9 mouse cellular contexts compared by ENCODE assay signal in the genomic region with DNA sequence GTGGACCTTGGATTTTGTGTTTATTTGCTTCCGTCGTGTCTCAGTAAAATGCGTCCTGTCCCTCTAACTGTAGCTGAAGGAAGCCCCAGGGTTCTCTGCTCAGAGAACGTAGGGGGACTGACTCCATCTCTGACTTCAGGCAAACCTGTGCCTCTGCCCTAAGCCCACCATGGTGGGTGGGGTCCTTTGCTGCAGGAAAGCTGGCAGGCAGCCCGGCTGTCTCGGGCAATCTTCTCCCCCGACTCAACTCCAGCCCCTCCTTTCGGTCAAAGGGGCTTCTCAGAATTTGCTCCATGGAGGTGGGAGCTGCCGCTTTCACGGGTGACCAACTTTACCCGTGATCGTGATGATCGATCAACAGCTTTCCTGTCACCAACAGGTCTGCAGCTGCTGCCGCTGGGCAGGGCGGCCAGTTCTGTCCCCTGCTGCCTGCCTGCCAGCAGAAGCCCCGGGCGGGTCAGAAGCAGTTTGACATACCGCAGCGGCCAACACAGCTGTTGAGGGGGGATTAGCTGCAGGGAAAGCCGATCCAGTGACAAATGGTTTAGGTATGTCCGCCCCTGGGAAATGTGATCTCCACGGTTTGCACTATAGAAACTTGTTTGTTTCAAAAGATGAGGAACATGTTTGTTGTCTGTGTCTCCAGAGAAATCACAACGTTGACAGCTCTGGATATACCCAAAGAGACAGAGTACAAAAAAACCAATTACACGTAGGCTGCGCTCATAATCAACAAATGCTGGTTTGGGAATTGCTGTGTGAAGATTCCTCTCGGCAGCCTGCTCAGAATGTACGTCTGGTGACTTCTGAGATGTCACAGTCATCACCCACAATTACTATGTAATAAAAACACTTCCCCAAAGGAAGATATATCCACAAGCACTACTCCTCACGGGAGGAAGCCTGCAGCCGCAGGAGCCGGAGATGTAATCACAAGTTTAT.
A peak's percentile ranks its signal among the peaks of the same experiment; 100 is the strongest.
DNase-seq lines count a peak whose midpoint lies in the region; ATAC-seq and TF ChIP-seq lines count a peak whose summit lies in the region.
"Had no signal": no experiment of that assay in that cellular context is flagged by ENCODE, and none has a peak within 500 bp of the region (broad histone marks: within the 10 kb centered on the region; RNA-seq: fewer than 3 reads in every experiment).

No protein-coding gene starts in this region.

- H3K4me3 ChIP-seq in embryonic fibroblast, embryonic 13.5 days (ENCODE audit: insufficient read depth, low read length), result peak overlapping the region; percentile 3; the same call in 1 of the 2 replicates
- H3K4me3 ChIP-seq in hindbrain, embryonic 13.5 days, result peak overlapping the region; percentile 30
- no peak overlapping the region for H3K4me3 ChIP-seq in liver, embryonic 16.5 days (ENCODE audit: low read depth, low read length)

- 15% methylated on average over 30 of the region's 30 CpGs for WGBS in hindbrain, embryonic 13.5 days
- 15% methylated on average over 30 of the region's 30 CpGs for WGBS in liver, embryonic 16.5 days (ENCODE audit: insufficient replicate concordance)

- peak; percentile 5 for DNase-seq in kidney, adult 18-20 months
- DNase-seq in kidney, adult 11 months, result no peak
- DNase-seq in urinary bladder, adult 18-20 months (ENCODE audit: low spot score in 2 of 2), result peak; percentile 6 to 11
- DNase-seq in layer of hippocampus, postnatal 36 days, result no peak
- DNase-seq in right cerebral cortex, postnatal 10 days (ENCODE audit: low spot score in 2 of 2), result no peak

- TF ChIP-seq POLR2A in embryonic fibroblast, embryonic 13.5 days (IDR thresholded peaks at IDR 0.05; ENCODE audit: low read depth, low read length), result no peak; the same call in 1 of the 2 replicates

- H3K4me1 ChIP-seq in embryonic fibroblast, embryonic 13.5 days (ENCODE audit: control insufficient read depth, insufficient read depth, low read length), result peaks cover 22% of the 10 kb centered on the region
- H3K4me1 ChIP-seq in hindbrain, embryonic 13.5 days (replicated peaks), result peaks cover 41% of the 10 kb centered on the region
- no peaks in the 10 kb centered on the region; the same call in 1 of the 2 replicates for H3K4me1 ChIP-seq in liver, embryonic 16.5 days (ENCODE audit: control insufficient read depth, low read depth, low read length)

- H3K36me3 ChIP-seq in hindbrain, embryonic 13.5 days, result no peaks in the 10 kb centered on the region
- H3K36me3 ChIP-seq in liver, embryonic 16.5 days (ENCODE audit: control insufficient read depth, insufficient read depth), result no peaks in the 10 kb centered on the region
- H3K36me3 ChIP-seq: G1E had no signal

- peak overlapping the region; percentile 62 for H3K9ac ChIP-seq in hindbrain, embryonic 13.5 days
- H3K9ac ChIP-seq in liver, embryonic 16.5 days (ENCODE audit: low read depth, low read length), result peak overlapping the region; percentile 21; the same call in 1 of the 2 replicates

- peak overlapping the region; percentile 58 for H3K4me2 ChIP-seq in hindbrain, embryonic 13.5 days
- peak overlapping the region; percentile 21; the same call in 1 of the 2 replicates for H3K4me2 ChIP-seq in liver, embryonic 16.5 days (ENCODE audit: low read depth, low read length)

- TF ChIP-seq CTCF in embryonic fibroblast, embryonic 13.5 days (IDR thresholded peaks at IDR 0.05; ENCODE audit: borderline replicate concordance, insufficient read depth, low read length), result no peak

- no peaks in the 10 kb centered on the region for H3K27me3 ChIP-seq in hindbrain, embryonic 13.5 days
- no peaks in the 10 kb centered on the region for H3K27me3 ChIP-seq in liver, embryonic 16.5 days (ENCODE audit: control insufficient read depth, insufficient read depth, low read depth, low read length)

- peak; percentile 34 for ATAC-seq in hindbrain, embryonic 13.5 days (ENCODE audit: low FRiP score)
- ATAC-seq in liver, embryonic 16.5 days (ENCODE audit: low read depth), result no peak

- no peaks in the 10 kb centered on the region for H3K9me3 ChIP-seq in hindbrain, embryonic 13.5 days
- H3K9me3 ChIP-seq in liver, embryonic 16.5 days (replicated peaks; ENCODE audit: control insufficient read depth, low read length), result no peaks in the 10 kb centered on the region
- H3K9me3 ChIP-seq: G1E had no signal

- H3K27ac ChIP-seq in embryonic fibroblast, embryonic 13.5 days (ENCODE audit: insufficient read depth, low read length), result peak overlapping the region; percentile 88
- H3K27ac ChIP-seq in hindbrain, embryonic 13.5 days, result peak overlapping the region; percentile 80
- H3K27ac ChIP-seq in liver, embryonic 16.5 days (ENCODE audit: low read length), result peak overlapping the region; percentile 43; the same call in 1 of the 2 replicates

Comparison
In these comparisons a context has a peak if more than half of its experiments do, and no peak if none do; other contexts are left out.
1. DNase-seq: peak in kidney, adult 18-20 months (single experiment) and urinary bladder, adult 18-20 months (2 of 2); none in kidney, adult 11 months (single experiment), layer of hippocampus, postnatal 36 days (0 of 2) and right cerebral cortex, postnatal 10 days (0 of 2).
2. Peak in every context shown above with its lines, with median percentiles within 50 percentile points of each other: H3K27ac ChIP-seq.